Mouse (Mus musculus) right cerebral cortex, postnatal 4 days (tissue): ENCODE results near the gene Hoxb4.

ENCODE experiments used
- DNase-seq: peaks from one replicate; pipeline ENCODE4 v3.0.0-alpha.2; 2022

The Hoxb4 gene

DNA sequence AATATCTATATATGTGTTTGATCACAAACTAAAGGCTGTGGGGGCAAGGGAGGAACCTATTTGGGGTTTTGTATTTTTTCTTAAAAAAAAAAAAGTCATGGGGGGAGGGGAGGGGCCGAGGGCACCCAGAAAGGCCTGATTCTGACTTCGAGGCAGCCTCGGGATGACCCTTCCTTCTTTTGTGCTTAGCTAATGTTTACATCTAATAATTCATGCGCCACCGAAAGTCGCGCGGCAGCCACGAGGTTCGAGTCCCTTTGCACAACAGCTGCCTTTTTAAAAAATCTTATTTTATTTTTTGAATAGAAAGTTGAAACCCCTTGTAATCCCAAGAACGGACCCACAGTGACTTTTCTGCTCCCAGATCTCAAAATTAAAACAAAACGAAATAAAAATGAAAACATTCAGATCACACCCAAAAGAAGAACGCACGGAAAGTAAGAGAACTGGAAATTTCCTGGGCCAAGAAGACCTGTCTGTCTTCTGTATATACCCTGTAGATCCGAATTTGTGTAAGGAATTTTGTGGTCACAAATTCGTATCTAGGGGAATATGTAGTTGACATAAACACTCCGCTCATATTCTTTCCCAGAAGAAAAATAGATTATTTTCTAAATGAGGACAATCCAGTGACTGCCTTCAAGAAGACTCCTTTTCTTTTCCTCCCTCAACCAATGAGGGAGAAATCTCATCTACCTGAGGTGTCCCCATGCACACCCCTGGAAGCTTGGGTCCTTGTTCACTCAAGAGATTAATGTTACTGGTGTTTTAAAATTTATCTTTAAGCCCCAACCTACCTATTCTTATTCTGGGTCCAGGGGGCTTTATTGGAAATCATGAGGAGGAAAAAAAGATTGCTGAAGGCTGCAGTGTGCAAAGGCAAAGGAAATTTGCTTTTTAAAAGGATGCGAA, 1.1 kb upstream of the Hoxb4 start:
- DNase-seq: no peak

DNA sequence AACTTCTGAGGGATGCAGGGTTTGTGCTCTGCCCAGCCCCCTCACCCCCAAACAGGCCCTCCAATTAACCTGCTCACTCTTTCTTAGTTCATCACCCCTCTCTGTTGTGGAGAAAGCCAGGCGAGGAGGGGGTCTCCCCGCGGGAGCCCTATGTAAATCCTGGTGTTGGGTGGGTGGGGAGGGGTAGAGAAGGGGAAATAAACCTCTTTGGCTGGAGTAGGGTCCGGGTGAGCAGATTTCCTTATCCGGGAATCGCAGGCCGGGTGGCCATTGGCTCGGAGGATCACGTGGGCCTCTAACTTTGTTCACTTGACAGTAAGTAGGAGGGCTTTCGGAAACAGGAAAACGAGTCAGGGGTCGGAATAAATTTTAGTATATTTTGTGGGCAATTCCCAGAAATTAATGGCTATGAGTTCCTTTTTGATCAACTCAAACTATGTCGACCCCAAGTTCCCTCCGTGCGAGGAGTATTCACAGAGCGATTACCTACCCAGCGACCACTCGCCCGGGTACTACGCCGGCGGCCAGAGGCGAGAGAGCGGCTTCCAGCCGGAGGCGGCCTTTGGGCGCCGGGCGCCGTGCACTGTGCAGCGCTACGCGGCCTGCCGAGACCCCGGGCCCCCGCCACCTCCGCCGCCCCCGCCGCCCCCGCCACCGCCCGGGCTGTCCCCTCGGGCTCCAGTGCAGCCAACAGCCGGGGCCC, 452 bp downstream of the Hoxb4 start:
- no peak for DNase-seq

DNA sequence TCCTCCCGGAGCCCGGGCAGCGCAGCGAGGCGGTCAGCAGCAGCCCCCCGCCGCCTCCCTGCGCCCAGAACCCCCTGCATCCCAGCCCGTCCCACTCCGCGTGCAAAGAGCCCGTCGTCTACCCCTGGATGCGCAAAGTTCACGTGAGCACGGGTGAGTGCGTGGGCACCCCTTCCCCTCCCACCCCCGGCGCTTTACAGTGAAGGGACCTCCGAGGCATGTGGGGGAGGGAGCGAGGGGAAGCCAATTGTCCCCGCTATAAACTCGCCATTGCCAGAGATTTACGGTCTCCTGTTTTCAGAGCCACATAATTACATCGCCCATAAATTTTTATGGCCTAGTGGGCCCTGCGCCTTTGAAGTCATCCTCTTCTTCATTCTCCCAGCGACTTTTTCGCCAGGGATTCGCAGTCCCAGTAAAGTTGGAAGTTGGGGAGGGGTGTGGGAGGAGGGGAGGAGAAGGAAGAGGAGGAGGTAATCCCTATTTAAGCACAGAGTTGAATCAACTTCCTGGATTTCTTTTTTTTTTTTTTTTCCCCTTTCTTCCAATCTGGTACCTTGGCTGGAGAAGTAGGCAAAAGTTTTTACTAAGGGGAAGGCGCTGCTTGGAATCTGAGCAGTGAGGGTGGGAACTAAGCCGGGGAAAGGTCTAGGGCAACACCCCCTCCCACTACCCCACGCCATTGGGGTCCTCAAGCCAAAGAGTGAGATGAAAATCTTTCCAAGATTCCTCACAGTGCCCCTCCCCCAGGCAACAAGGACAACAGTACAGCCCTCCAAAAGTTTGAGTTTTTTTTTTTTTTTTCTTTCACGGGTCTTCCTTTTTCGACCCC, 1.2 kb downstream of the Hoxb4 start:
- DNase-seq: no peak

GRCm38 (mm10) chr11:96319910-96320309, 1.8 kb downstream of the Hoxb4 start:
- no peak for DNase-seq

DNA sequence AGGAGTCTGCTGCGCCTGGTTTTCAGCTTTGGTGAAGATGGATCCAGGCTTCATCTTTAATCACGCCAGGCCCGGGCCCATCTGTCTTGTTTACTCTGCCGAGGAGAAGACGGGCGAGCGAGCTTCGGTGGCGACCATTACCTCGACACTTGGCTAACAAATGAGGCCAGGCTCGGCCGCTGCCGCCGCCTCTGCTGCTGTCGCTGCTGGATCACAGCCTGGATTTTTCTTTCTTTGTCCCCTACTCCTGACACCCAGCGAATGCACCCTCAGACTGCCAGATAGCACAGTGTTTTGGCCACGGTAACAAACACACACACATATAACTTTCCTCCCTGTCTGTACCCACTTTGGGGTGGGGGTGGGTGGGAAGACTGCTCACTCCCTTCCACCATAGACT, 2.6 kb downstream of the Hoxb4 start:
- no peak for DNase-seq

- DNase-seq: no peak
These were observed 3.8 kb downstream of the Hoxb4 start for GRCm38 (mm10) chr11:96321846-96322245.

- DNase-seq: no peak
These were observed 4.7 kb downstream of the Hoxb4 start for GRCm38 (mm10) chr11:96322738-96323137.

GRCm38 (mm10) chr11:96323154-96323553, 5.1 kb downstream of the Hoxb4 start, which contains the start of gene Hoxb3:
TSS of gene Hoxb3 (plus strand) at chr11:96323326.
- no peak for DNase-seq

DNA sequence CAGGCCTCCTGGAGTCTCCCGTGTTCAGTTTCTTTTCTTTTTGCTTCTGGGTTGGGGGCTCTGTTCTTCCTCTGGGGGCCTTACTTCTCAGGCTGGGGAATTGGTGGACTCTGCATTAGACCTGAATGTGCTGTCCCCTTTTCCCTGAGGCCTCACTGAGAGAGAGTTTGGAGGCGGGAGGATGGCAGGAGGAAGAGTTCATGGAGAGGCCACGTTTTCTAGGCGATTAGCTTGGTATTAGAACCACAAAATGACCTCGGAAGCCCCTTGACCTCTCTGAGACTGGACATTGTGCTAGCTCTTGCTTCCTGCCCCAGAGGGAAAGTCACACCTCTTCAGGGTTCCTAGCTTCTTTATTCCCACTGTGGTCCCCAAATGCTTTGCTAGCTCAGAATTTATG, 6.1 kb downstream of the Hoxb4 start:
- DNase-seq: no peak

DNA sequence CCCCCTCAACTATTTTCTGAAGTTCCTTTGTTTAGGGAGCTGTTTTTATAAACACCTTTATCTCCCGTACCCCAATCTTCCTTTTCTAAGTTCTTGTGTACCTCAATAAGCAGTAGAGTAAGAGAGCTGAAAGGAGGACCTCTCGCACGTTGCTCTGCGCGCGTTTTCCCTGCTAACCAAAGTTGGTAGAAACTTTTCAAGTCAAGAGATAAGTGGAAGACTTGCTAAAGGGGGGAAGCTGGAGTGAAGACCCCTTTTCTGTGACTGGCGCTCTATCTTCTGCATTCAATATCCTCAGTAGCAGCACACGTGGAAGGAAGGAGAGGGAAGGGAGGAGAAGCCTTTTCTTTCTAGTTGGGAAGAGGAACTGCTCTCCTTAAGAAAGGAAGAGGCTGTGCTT, 6.9 kb downstream of the Hoxb4 start:
- no peak for DNase-seq

- no peak for DNase-seq
These were observed 7.7 kb downstream of the Hoxb4 start for GRCm38 (mm10) chr11:96325747-96326212.

GRCm38 (mm10) chr11:96326705-96327104, 8.6 kb downstream of the Hoxb4 start:
- DNase-seq: no peak

GRCm38 (mm10) chr11:96327122-96327521, 9.1 kb downstream of the Hoxb4 start:
- DNase-seq: no peak

DNA sequence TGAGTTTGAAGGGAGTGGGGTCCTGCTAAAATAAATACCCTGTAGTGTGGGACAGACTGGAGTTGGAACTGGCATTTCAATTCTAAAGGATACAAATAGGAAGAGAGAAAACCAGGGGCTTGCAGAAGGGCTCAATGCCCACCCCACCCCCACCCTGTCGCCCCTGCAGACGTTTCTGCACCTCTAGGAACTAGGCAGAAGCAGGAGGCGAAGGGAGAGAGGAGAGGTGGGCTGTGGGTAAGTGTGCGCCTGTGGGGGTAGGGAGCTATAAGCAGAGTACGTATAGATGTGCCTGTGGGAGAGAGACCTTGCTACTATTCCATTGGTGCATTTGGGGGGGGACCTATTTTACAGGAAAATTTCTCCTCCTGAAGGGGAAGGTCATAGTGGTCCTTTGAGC, 9.7 kb downstream of the Hoxb4 start:
- no peak for DNase-seq

GRCm38 (mm10) chr11:96328605-96329004, 10.5 kb downstream of the Hoxb4 start:
- DNase-seq: no peak

DNA sequence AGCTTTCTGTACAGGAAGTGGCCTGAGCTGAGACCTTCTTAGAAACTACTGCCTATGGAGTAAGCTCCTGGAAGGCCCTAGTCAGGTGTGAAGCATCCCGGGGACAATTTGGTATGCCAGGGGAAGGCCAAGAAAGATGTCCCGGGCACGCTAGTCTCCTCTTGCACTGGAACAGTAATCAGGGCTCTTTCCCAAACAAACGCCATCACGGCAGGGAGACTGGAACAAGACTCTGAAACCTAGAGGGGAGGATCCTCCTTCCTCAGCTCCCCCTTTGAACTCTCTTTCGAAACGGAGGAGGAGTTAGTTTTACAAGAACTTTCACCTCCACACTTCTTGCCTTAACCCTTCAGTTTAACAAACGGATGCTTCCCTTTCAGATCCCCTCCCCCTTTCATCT, 14.0 kb downstream of the Hoxb4 start:
- DNase-seq: no peak

DNA sequence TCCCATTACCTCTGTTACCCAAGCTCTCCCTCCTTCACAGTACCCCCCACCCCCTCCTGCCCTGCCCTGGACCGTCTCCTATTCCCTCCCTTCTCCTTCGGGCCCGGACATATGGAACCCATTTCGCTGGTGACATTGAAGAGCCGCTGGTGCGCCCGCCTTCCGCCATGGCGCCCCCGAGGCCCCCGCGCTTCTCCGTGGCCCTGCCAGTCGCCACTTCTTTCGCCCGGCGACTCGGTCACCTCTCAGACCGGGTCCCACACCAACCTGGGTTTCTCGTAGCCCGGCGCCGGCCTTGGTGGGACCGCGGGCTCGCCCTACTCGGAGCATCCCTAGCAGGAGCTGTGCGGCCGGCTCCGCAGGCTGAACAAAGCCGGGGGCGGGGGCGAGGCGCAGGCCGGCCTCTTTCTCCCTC, 14.6 kb downstream of the Hoxb4 start:
- no peak for DNase-seq

- DNase-seq: no peak
These were observed 15.4 kb downstream of the Hoxb4 start for GRCm38 (mm10) chr11:96333241-96334001.

- no peak for DNase-seq
These were observed 15.9 kb downstream of the Hoxb4 start for GRCm38 (mm10) chr11:96334002-96334364.

DNA sequence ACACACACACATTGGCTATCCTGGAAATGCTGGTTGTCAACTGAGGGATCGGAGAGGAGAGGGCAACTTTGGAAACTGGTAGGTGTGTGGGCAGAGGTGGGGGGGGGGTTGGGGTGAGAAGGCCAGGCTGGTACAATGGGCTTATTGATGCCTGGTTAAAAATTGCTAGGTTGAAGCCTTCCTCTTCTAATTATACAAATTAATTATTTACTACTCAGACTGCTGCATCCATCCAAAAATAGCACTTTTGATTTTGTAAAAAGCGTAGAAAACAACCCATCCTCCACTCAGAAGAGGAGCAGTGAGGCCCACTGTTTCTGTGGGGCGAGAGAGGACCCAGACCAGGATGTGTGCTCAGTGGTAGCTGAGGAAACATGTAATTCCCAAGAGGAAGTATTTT, 16.9 kb downstream of the Hoxb4 start:
- DNase-seq: no peak

DNA sequence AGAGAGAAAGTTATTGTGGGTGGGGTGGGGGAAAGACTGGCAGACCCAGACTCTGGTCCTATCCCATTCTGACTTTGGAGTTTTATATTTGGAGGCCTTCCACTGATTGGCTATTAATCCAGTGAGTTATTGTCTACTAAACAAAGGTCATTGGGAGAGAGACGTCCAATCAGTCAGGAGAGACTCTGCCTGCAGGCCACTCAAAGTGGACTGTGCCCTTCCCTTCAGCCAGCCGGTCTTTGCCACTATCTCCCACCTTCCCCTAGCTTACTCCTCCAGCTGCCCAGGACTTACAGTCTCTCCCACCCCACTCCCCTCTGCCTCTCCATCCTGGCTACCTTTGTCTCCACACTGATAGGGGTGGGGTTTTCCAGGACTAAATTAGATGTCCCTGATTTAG, 18.5 kb downstream of the Hoxb4 start:
- DNase-seq: no peak

DNA sequence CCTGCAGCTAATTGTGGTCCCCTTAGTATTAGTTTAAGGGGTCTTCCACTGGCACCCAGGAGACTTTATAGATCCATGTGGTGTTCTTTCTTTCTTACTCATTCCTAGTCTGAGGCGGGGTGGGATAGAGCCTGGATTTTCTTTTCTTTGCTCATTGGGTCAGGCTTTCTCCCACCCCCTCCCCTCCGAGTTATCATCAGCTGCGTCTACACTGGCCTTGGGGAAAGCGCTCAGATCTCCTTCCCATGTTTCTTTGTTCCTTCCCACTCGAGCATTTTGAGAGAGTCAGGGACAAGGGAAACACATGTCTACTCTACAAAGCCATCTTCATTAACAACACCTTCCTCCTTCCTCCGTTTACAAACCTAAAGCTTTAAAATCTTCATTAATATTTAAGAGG, 19.0 kb downstream of the Hoxb4 start:
- no peak for DNase-seq
